Mouse (Mus musculus) spleen, adult 12 weeks (tissue): ENCODE results near the gene Pepd.
A peak's percentile ranks its signal among the peaks of the same experiment; 100 is the strongest.
"Not testable (repeated sequence)": the region's sequence is repeated elsewhere in the genome, so short reads cannot be mapped to it uniquely, and the experiment has no call there.

Experiments used
- DNase-seq: peaks from one replicate; pipeline ENCODE4 v3.0.0; 2022; ENCODE audit warnings: low spot score

Pepd gene

GRCm38 (mm10) chr7:34932631-34933030 is 20.5 kb downstream of the Pepd start:
- DNase-seq, result no peak

- no peak for DNase-seq
These were observed 21.0 kb downstream of the Pepd start for GRCm38 (mm10) chr7:34933142-34933541.

GRCm38 (mm10) chr7:34936347-34936746 is 24.2 kb downstream of the Pepd start:
- DNase-seq, result no peak

- DNase-seq, result no peak
These were observed 26.6 kb downstream of the Pepd start for GRCm38 (mm10) chr7:34938636-34939261.

GRCm38 (mm10) chr7:34939262-34939951 is 27.2 kb downstream of the Pepd start:
- DNase-seq, result no peak

- DNase-seq, result no peak
These were observed 27.8 kb downstream of the Pepd start for GRCm38 (mm10) chr7:34939952-34940312.

- DNase-seq, result no peak
These were observed 31.5 kb downstream of the Pepd start for GRCm38 (mm10) chr7:34943581-34944123.

- DNase-seq, result no peak
These were observed 34.2 kb downstream of the Pepd start for GRCm38 (mm10) chr7:34946269-34946925.

GRCm38 (mm10) chr7:34954548-34954947 is 42.4 kb downstream of the Pepd start:
- DNase-seq, result no peak

- DNase-seq, result no peak
These were observed 43.1 kb downstream of the Pepd start for GRCm38 (mm10) chr7:34955295-34955694.

- no peak for DNase-seq
These were observed 45.0 kb downstream of the Pepd start for GRCm38 (mm10) chr7:34957138-34957537.

- DNase-seq, result no peak
These were observed 51.9 kb downstream of the Pepd start for GRCm38 (mm10) chr7:34963889-34964645.

- DNase-seq, result no peak
These were observed 55.2 kb downstream of the Pepd start for GRCm38 (mm10) chr7:34967362-34967761.

- peak; percentile 10 for DNase-seq
These were observed 56.7 kb downstream of the Pepd start for GRCm38 (mm10) chr7:34968749-34969433.

- no peak for DNase-seq
These were observed 59.6 kb downstream of the Pepd start for GRCm38 (mm10) chr7:34971826-34972225.

- no peak for DNase-seq
These were observed 60.8 kb downstream of the Pepd start for GRCm38 (mm10) chr7:34972990-34973440.

- DNase-seq, result no peak
These were observed 61.7 kb downstream of the Pepd start for GRCm38 (mm10) chr7:34973877-34974276.

- DNase-seq, result no peak
These were observed 63.7 kb downstream of the Pepd start for GRCm38 (mm10) chr7:34975913-34976312.

GRCm38 (mm10) chr7:34977403-34977802 is 65.2 kb downstream of the Pepd start:
- DNase-seq, result no peak

- no peak for DNase-seq
These were observed 69.6 kb downstream of the Pepd start for GRCm38 (mm10) chr7:34981803-34982202.

GRCm38 (mm10) chr7:34982372-34982771 is 70.2 kb downstream of the Pepd start:
- DNase-seq, result not testable (repeated sequence)
